Mouse (Mus musculus) yolk sac, embryonic 10.5 days (tissue): ENCODE results near the gene Ap3s2.

Source experiments
- DNase-seq: peaks from one replicate; pipeline ENCODE4 v3.0.0-alpha.2; 2017; ENCODE audit warnings: low spot score

Ap3s2 gene

GRCm38 (mm10) chr7:79888603-79889002 is 31.8 kb downstream of the Ap3s2 start:
- DNase-seq = no peak

- DNase-seq = peak; percentile 22
Observed at GRCm38 (mm10) chr7:79883613-79884334, 36.7 kb downstream of the Ap3s2 start.

GRCm38 (mm10) chr7:79881901-79882300 is 38.5 kb downstream of the Ap3s2 start:
- no peak for DNase-seq

- DNase-seq = peak; percentile 49
Observed at GRCm38 (mm10) chr7:79880998-79881397, 39.5 kb downstream of the Ap3s2 start.

GRCm38 (mm10) chr7:79880033-79880432 is 40.4 kb downstream of the Ap3s2 start:
- no peak for DNase-seq

GRCm38 (mm10) chr7:79878455-79879025 is 41.9 kb downstream of the Ap3s2 start:
- no peak for DNase-seq

GRCm38 (mm10) chr7:79873407-79873806 is 47.0 kb downstream of the Ap3s2 start:
- DNase-seq = no peak

GRCm38 (mm10) chr7:79871797-79872345 is 48.6 kb downstream of the Ap3s2 start:
- no peak for DNase-seq

GRCm38 (mm10) chr7:79869072-79869719 is 51.3 kb downstream of the Ap3s2 start:
- no peak for DNase-seq

GRCm38 (mm10) chr7:79868475-79868874 is 52.0 kb downstream of the Ap3s2 start:
- DNase-seq = no peak

- DNase-seq = no peak
Observed at GRCm38 (mm10) chr7:79867861-79868260, 52.6 kb downstream of the Ap3s2 start.

GRCm38 (mm10) chr7:79866294-79867000 is 54.0 kb downstream of the Ap3s2 start:
- DNase-seq = no peak

GRCm38 (mm10) chr7:79861794-79862193 is 58.7 kb downstream of the Ap3s2 start:
- DNase-seq = no peak

- DNase-seq = no peak
Observed at GRCm38 (mm10) chr7:79860811-79861210, 59.6 kb downstream of the Ap3s2 start, which contains the start of gene Anpep. Gene Anpep, minus strand, starts transcription at chr7:79861059.

GRCm38 (mm10) chr7:79858956-79859630 is 61.4 kb downstream of the Ap3s2 start:
- no peak for DNase-seq

- no peak for DNase-seq
Observed at GRCm38 (mm10) chr7:79858202-79858934, 62.1 kb downstream of the Ap3s2 start.

- DNase-seq = no peak
Observed at GRCm38 (mm10) chr7:79856305-79856704, 64.1 kb downstream of the Ap3s2 start.

- DNase-seq = peak; percentile 79
Observed at GRCm38 (mm10) chr7:79847456-79848451, 72.7 kb downstream of the Ap3s2 start.

GRCm38 (mm10) chr7:79846342-79846741 is 74.1 kb downstream of the Ap3s2 start:
- no peak for DNase-seq
